Comparison of ENCODE assay signal across 1 mouse cellular context in the genomic region with DNA sequence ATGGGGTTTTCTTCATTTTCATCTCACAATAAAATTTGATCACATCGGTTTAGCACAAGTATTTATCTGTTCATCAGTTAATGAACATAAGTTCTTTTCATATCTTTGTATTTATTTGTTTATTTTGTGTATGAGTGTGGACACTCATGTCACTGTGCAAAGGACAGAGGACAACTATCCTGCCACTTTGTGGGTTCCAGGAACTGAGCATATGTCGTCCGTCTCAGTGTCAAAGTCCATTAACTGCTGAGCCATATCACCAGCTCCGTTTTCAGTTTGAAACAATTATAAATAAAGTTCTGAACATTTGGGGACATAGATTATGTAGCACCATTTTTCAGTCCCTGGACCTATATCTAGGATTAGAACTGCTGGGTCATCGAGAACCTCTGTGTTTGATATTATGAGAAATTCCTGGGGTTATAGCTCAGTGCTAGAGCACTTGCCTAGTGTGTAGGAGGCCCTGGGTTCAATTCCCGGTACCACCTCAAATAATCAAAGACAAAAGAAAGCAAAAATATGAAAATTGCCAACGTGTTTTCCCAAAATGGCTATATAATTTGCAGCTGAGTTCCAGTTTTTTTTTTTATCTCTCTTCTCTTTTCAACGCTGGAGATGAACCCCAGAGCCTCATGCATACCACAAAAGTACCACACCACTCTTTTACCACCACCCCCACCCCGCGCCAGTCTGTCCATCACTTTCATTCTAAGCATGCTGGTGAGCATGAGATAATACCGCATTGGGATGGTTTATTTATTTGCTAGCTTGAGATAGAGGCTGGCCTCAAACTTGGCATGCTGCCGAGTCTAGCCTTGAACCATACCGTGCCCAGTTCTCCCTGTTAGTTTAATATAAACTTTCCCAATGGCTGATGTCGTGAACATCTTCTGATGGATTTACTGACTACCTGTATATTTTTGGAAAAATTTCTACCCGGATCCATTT.
TF ChIP-seq lines count a peak whose summit lies in the region.

No protein-coding gene starts in this region.

TF ChIP-seq in MEL, 35 proteins besides CTCF, POLR2A, EP300 and RAD21 (continued from another document):
- peak; percentile 92 for TF ChIP-seq GATA1 (IDR thresholded peaks at IDR 0.05; ENCODE audit: low read depth, low read length)
- TF ChIP-seq ZKSCAN1 (IDR thresholded peaks at IDR 0.05; ENCODE audit: low read depth, low read length): peak; percentile 49; the same call in 1 of the 2 replicates
- TF ChIP-seq ZMIZ1 (IDR thresholded peaks at IDR 0.05; ENCODE audit: low read depth, low read length): no peak
- TF ChIP-seq HCFC1 (IDR thresholded peaks at IDR 0.05; ENCODE audit: low read depth, low read length): peak; percentile 56; the same call in 1 of the 2 replicates
- peak; percentile 72 for TF ChIP-seq POLR2AphosphoS2 (IDR thresholded peaks at IDR 0.05; ENCODE audit: low read length)
- TF ChIP-seq SIN3A (IDR thresholded peaks at IDR 0.05; ENCODE audit: low read length): peak; percentile 89
- TF ChIP-seq USF2 (IDR thresholded peaks at IDR 0.05; ENCODE audit: borderline replicate concordance in 1 of 2, insufficient read depth in 1 of 2, low read depth in 1 of 2, low read length in 2 of 2): no peak
- 0 out of 2 replicates have a peak, but pooled peaks have one; percentile 18 for TF ChIP-seq NELFE (IDR thresholded peaks at IDR 0.05; ENCODE audit: low read depth, low read length)
- peak; percentile 84 for TF ChIP-seq RCOR1 (IDR thresholded peaks at IDR 0.05; ENCODE audit: low read depth, low read length)
- no peak for TF ChIP-seq UBTF (IDR thresholded peaks at IDR 0.05; ENCODE audit: borderline replicate concordance, insufficient read depth, low read depth, low read length)
- TF ChIP-seq ELF1 (IDR thresholded peaks at IDR 0.05; ENCODE audit: low read depth, low read length): no peak
- peak; percentile 78 for TF ChIP-seq BHLHE40 (IDR thresholded peaks at IDR 0.05; ENCODE audit: borderline replicate concordance, low read depth, low read length)
- TF ChIP-seq TCF12 (IDR thresholded peaks at IDR 0.05; ENCODE audit: low read depth, low read length): peak; percentile 97
- TF ChIP-seq JUND (IDR thresholded peaks at IDR 0.05; ENCODE audit: low read depth, low read length): 0 out of 2 replicates have a peak, but pooled peaks have one; percentile 52
- peak; percentile 94 for TF ChIP-seq MAZ (IDR thresholded peaks at IDR 0.05; ENCODE audit: low read depth, low read length)
- TF ChIP-seq CHD1 (IDR thresholded peaks at IDR 0.05; ENCODE audit: low read depth, low read length): 0 out of 2 replicates have a peak, but pooled peaks have one; percentile 84
- peak; percentile 11; the same call in 1 of the 2 replicates for TF ChIP-seq ZC3H11A (IDR thresholded peaks at IDR 0.05; ENCODE audit: low read depth, low read length)
- peak; percentile 88 for TF ChIP-seq MAFK (IDR thresholded peaks at IDR 0.05; ENCODE audit: borderline replicate concordance, low read depth, low read length)
- TF ChIP-seq MXI1 (IDR thresholded peaks at IDR 0.05; ENCODE audit: low read depth, low read length): peak; percentile 84
- peak; percentile 82 for TF ChIP-seq CHD2 (IDR thresholded peaks at IDR 0.05; ENCODE audit: low read length)
- peak; percentile 86 for TF ChIP-seq MAX (IDR thresholded peaks at IDR 0.05; ENCODE audit: low read length)
- TF ChIP-seq E2F4 (IDR thresholded peaks at IDR 0.05; ENCODE audit: borderline replicate concordance, low read depth, low read length): no peak
- 0 out of 2 replicates have a peak, but pooled peaks have one; percentile 38 for TF ChIP-seq KAT2A (conservative IDR thresholded peaks at IDR 0.05; ENCODE audit: low read depth, low read length)
- TF ChIP-seq ZNF384 (IDR thresholded peaks at IDR 0.05; ENCODE audit: low read depth, low read length): peak; percentile 92
- peak; percentile 98 for TF ChIP-seq TBP (IDR thresholded peaks at IDR 0.05; ENCODE audit: low read depth, low read length)
- TF ChIP-seq MYB (IDR thresholded peaks at IDR 0.05; ENCODE audit: low read depth, low read length): peak; percentile 48; the same call in 1 of the 2 replicates
- TF ChIP-seq POLR2AphosphoS5 (IDR thresholded peaks at IDR 0.05; ENCODE audit: borderline replicate concordance, low read depth, low read length): no peak
